Mouse (Mus musculus) spleen, adult 2 months (tissue): ENCODE results near the gene Galt.
"Not testable (repeated sequence)": the region's sequence is repeated elsewhere in the genome, so short reads cannot be mapped to it uniquely, and the experiment has no call there.

Source experiments
- CTCF ChIP-seq: fragments of 200-500 bp; IDR thresholded peaks from 2 replicates; pipeline ENCODE4 v1.5.1; 2011; ENCODE audit warnings: mild to moderate bottlenecking, inconsistent platforms; ENCODE audit not compliant: insufficient read depth, insufficient read length, insufficient replicate concordance; ENCODE audit errors: extremely low read depth
- POLR2A ChIP-seq: fragments of 200-500 bp; IDR thresholded peaks from 2 replicates; pipeline ENCODE4 v1.6.1; 2011; ENCODE audit warnings: low read depth, low read length, inconsistent platforms

- not testable (repeated sequence) for TF ChIP-seq CTCF, POLR2A
Observed at GRCm38 (mm10) chr4:41767301-41767700, 12.3 kb downstream of the Galt start.
